Mouse (Mus musculus) MEL (cell line): Measurements from ENCODE around the gene Hist1h2bh. TPM values are rescaled to one million over a fixed set of nuclear protein-coding genes. Genes with fewer than 3 reads are reported as not detected.

Experiments used
- DNase-seq: peaks from one replicate; pipeline ENCODE4 v3.0.0; 2011; ENCODE audit warnings: low read depth, low spot score
- H3K27ac ChIP-seq: 2 replicates; pipeline ENCODE4 v1.5.1; 2012; ENCODE audit warnings: low read depth, mild to moderate bottlenecking, control low read depth, low read length, moderate library complexity; ENCODE audit not compliant: control insufficient read depth
- H3K27me3 ChIP-seq, 2 experiments: fragments of 150-350 bp in 1 of 2; sonication (generic) in 1 of 2; 2 replicates each; pipeline ENCODE4 v1.6.1; 2012; ENCODE audit warnings: low read length in 2 of 2, mild to moderate bottlenecking in 2 of 2, improper control_type of control experiment in 1 of 2, moderate library complexity in 1 of 2; ENCODE audit not compliant: insufficient read depth in 2 of 2, control insufficient read depth in 1 of 2
- H3K36me3 ChIP-seq, 2 experiments: 2 replicates each; pipeline ENCODE4 v1.6.1; 2012 to 2014; ENCODE audit warnings: low read length in 2 of 2, improper control_type of control experiment in 1 of 2, inconsistent platforms in 1 of 2, mild to moderate bottlenecking in 1 of 2; ENCODE audit not compliant: insufficient read depth in 2 of 2, control insufficient read depth in 1 of 2
- H3K4me1 ChIP-seq, 2 experiments: fragments of 150-350 bp in 1 of 2; sonication (generic) in 1 of 2; 2 replicates each; pipeline ENCODE4 v1.6.1; 2012; ENCODE audit warnings: low read length in 2 of 2, improper control_type of control experiment in 1 of 2, mild to moderate bottlenecking in 1 of 2; ENCODE audit not compliant: insufficient read depth in 2 of 2, control insufficient read depth in 1 of 2
- H3K4me3 ChIP-seq, 2 experiments: fragments of 150-350 bp in 1 of 2; sonication (generic) in 1 of 2; 2 replicates each; pipeline ENCODE4 v1.5.1; 2012; ENCODE audit warnings: low read depth in 2 of 2, low read length in 2 of 2, mild to moderate bottlenecking in 2 of 2, moderate library complexity in 2 of 2, control low read depth in 1 of 2, improper control_type of control experiment in 1 of 2; ENCODE audit not compliant: control insufficient read depth in 1 of 2, insufficient read depth in 1 of 2
- H3K79me2 ChIP-seq: 2 replicates; pipeline ENCODE4 v1.6.1; 2012; ENCODE audit warnings: mild to moderate bottlenecking, low read length, moderate library complexity; ENCODE audit not compliant: control insufficient read depth, poor library complexity, insufficient read depth
- H3K9ac ChIP-seq: 2 replicates; pipeline ENCODE4 v1.6.1; 2012; ENCODE audit warnings: low read depth, mild to moderate bottlenecking, control low read depth, low read length, moderate library complexity; ENCODE audit not compliant: control insufficient read depth, poor library complexity, severe bottlenecking
- H3K9me3 ChIP-seq: fragments of 150-350 bp; sonication (generic); replicated peaks from 2 replicates; pipeline ENCODE4 v1.6.1; 2012; ENCODE audit warnings: mild to moderate bottlenecking, low read length, improper control_type of control experiment, moderate library complexity; ENCODE audit not compliant: insufficient read depth
- BHLHE40 ChIP-seq: IDR thresholded peaks from 2 replicates; pipeline ENCODE4 v1.6.1; 2012; ENCODE audit warnings: low read depth, mild to moderate bottlenecking, inconsistent platforms, low read length, improper control_type of control experiment, borderline replicate concordance
- CHD1 ChIP-seq: IDR thresholded peaks from 2 replicates; pipeline ENCODE4 v1.6.1; 2012; ENCODE audit warnings: low read depth, mild to moderate bottlenecking, inconsistent platforms, low read length, improper control_type of control experiment
- CTCF ChIP-seq, 3 experiments: IDR thresholded peaks in 2 of 3; conservative IDR thresholded peaks in 1 of 3; 2 replicates each; pipeline ENCODE4 v1.5.1; 2011 to 2012; ENCODE audit warnings: low read length in 3 of 3, low read depth in 2 of 3, mild to moderate bottlenecking in 2 of 3, improper control_type of control experiment in 1 of 3, inconsistent platforms in 1 of 3, mixed read lengths in 1 of 3, moderate library complexity in 1 of 3; ENCODE audit not compliant: control insufficient read depth in 1 of 3, insufficient read depth in 1 of 3, poor library complexity in 1 of 3, severe bottlenecking in 1 of 3
- ELF1 ChIP-seq: IDR thresholded peaks from 2 replicates; pipeline ENCODE4 v1.6.1; 2014; ENCODE audit warnings: low read depth, mild to moderate bottlenecking, inconsistent platforms, low read length, improper control_type of control experiment, moderate library complexity
- GATA1 ChIP-seq: IDR thresholded peaks from 2 replicates; pipeline ENCODE4 v1.6.1; 2011; ENCODE audit warnings: low read depth, low read length, improper control_type of control experiment
- JUND ChIP-seq: IDR thresholded peaks from 2 replicates; pipeline ENCODE4 v1.6.1; 2011; ENCODE audit warnings: low read depth, mild to moderate bottlenecking, improper control_type of control experiment, low read length
- MAX ChIP-seq: IDR thresholded peaks from 2 replicates; pipeline ENCODE4 v1.6.1; 2011; ENCODE audit warnings: low read length, improper control_type of control experiment
- MAZ ChIP-seq: IDR thresholded peaks from 2 replicates; pipeline ENCODE4 v1.6.1; 2012; ENCODE audit warnings: low read depth, mild to moderate bottlenecking, inconsistent platforms, low read length, improper control_type of control experiment
- MYB ChIP-seq: IDR thresholded peaks from 2 replicates; pipeline ENCODE4 v1.6.1; 2011; ENCODE audit warnings: mild to moderate bottlenecking, low read depth, low read length, improper control_type of control experiment
- NRF1 ChIP-seq: IDR thresholded peaks from 2 replicates; pipeline ENCODE4 v1.6.1; 2014; ENCODE audit warnings: low read depth, mild to moderate bottlenecking, inconsistent platforms, low read length, improper control_type of control experiment, moderate library complexity; ENCODE audit not compliant: poor library complexity, insufficient read depth, severe bottlenecking
- POLR2A ChIP-seq, 2 experiments: IDR thresholded peaks; 2 replicates each; pipeline ENCODE4 v1.6.1; 2011 to 2012; ENCODE audit warnings: low read length in 2 of 2, mild to moderate bottlenecking in 2 of 2, control low read depth in 1 of 2, improper control_type of control experiment in 1 of 2, low read depth in 1 of 2, moderate library complexity in 1 of 2; ENCODE audit not compliant: control insufficient read depth in 1 of 2, insufficient read depth in 1 of 2, poor library complexity in 1 of 2
- POLR2AphosphoS5 ChIP-seq: IDR thresholded peaks from 2 replicates; pipeline ENCODE4 v1.6.1; 2012; ENCODE audit warnings: low read depth, borderline replicate concordance, mild to moderate bottlenecking, inconsistent platforms, low read length, moderate library complexity, mixed read lengths
- RAD21 ChIP-seq: IDR thresholded peaks from 2 replicates; pipeline ENCODE4 v1.6.1; 2011; ENCODE audit warnings: mild to moderate bottlenecking, low read depth, low read length, improper control_type of control experiment
- SIN3A ChIP-seq: IDR thresholded peaks from 2 replicates; pipeline ENCODE4 v1.6.1; 2012; ENCODE audit warnings: low read length, improper control_type of control experiment, inconsistent platforms
- TAL1 ChIP-seq: IDR thresholded peaks from 2 replicates; pipeline ENCODE4 v1.6.1; 2012; ENCODE audit warnings: mild to moderate bottlenecking, inconsistent platforms, low read length, moderate library complexity, mixed read lengths
- TBP ChIP-seq: IDR thresholded peaks from 2 replicates; pipeline ENCODE4 v1.8.0; 2011; ENCODE audit warnings: low read depth, low read length, improper control_type of control experiment
- UBTF ChIP-seq: IDR thresholded peaks from 2 replicates; pipeline ENCODE4 v1.6.1; 2012; ENCODE audit warnings: low read depth, mild to moderate bottlenecking, inconsistent platforms, low read length, improper control_type of control experiment, moderate library complexity, borderline replicate concordance; ENCODE audit not compliant: insufficient read depth
- USF1 ChIP-seq: IDR thresholded peaks from 2 replicates; pipeline ENCODE4 v1.6.1; 2014; ENCODE audit warnings: low read depth, mild to moderate bottlenecking, inconsistent platforms, low read length, improper control_type of control experiment, moderate library complexity
- USF2 ChIP-seq, 2 experiments: IDR thresholded peaks; 2 replicates each; pipeline ENCODE4 v1.6.1; 2011 to 2012; ENCODE audit warnings: improper control_type of control experiment in 2 of 2, low read length in 2 of 2, borderline replicate concordance in 1 of 2, inconsistent platforms in 1 of 2, low read depth in 1 of 2, mild to moderate bottlenecking in 1 of 2; ENCODE audit not compliant: insufficient read depth in 1 of 2
- ZKSCAN1 ChIP-seq: IDR thresholded peaks from 2 replicates; pipeline ENCODE4 v1.6.1; 2012; ENCODE audit warnings: low read depth, mild to moderate bottlenecking, inconsistent platforms, low read length, improper control_type of control experiment, moderate library complexity
- ZNF384 ChIP-seq: IDR thresholded peaks from 2 replicates; pipeline ENCODE4 v1.6.1; 2012; ENCODE audit warnings: low read depth, mild to moderate bottlenecking, inconsistent platforms, low read length, improper control_type of control experiment
- polyA plus RNA-seq, 2 experiments: library from polyadenylated mRNA; stranded (reverse) in 1 of 2; unstranded in 1 of 2; fragments of >175 nt in 1 of 2; fragments of >200 nt in 1 of 2; gene quantifications; 2 replicates each; pipeline versions ENCODE4 v1.2.1 to v1.2.4; 2012; ENCODE audit warnings: low replicate concordance in 2 of 2, low read depth in 1 of 2; ENCODE audit not compliant: insufficient read length in 2 of 2, insufficient read depth in 1 of 2, missing spikeins in 1 of 2
- total RNA-seq: library from RNA; depleted of rRNA; stranded (reverse); fragments of 300-350 nt; gene quantifications from 2 replicates; pipeline ENCODE4 v1.2.3, GENCODE M21; 2012

The Hist1h2bh gene
- total and polyA plus RNA-seq, 3 experiments, result 0.70 to 275 TPM; not detected in 1

DNA sequence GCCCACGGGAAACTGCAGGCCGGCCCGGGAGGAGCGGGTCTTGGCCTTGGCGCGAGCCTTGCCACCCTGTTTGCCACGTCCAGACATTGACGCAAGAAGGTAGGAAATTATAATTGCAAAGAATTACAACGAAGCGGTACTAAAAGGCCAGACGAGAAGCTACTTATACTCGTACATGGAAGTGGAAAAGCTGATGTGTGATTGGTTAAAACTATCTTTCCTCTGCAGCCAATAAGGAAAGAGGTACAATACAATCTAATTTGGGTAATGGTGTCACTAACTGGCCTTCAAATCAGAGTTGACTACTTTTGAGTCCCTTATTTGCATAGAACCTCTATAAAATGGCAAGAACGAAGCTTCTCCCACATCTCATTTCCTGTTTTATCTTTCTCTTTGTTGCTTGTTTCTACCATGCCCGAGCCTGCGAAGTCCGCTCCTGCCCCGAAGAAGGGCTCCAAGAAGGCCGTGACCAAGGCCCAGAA lies 27.9 kb upstream of the Hist1h2bh start, which contains the start of the genes Hist1h2ae and Hist1h2bg:
Gene Hist1h2ae (minus strand): TSS at position 199 of the 482 bp plus-strand sequence.
Gene Hist1h2bg (plus strand): TSS at position 375 of the 482 bp plus-strand sequence.
- Histone ChIP-seq H3K79me2 (peaks cover 3% of the 10 kb centered on the region; the same call in 1 of the 2 replicates), H3K27ac (peak within 1 kb of the TSS; percentile 98), H3K9me3 (no peaks in the 10 kb centered on the region), H3K36me3 (peaks cover 0 to 21% of the 10 kb centered on the region in 2 experiments; a peak in 2 of 4 replicates), H3K27me3 (no peaks in the 10 kb centered on the region), H3K9ac (peak within 1 kb of the TSS; percentile 99), H3K4me1 (no peaks in the 10 kb centered on the region; a peak in 1 of 4 replicates), H3K4me3 (peak within 1 kb of the TSS; percentile 4 to 42)
- DNase-seq, result peak; percentile 97
- TF ChIP-seq ZNF384 (no peak), MAX (no peak), CTCF (IDR thresholded peaks at IDR 0.05 in 2 of 3, conservative IDR thresholded peaks at IDR 0.05 in 1 of 3; ENCODE audit: control insufficient read depth in 1 of 3, insufficient read depth in 1 of 3, low read depth in 2 of 3, low read length in 3 of 3, poor library complexity in 1 of 3, severe bottlenecking in 1 of 3) (no peak), NRF1 (no peak), GATA1 (no peak), USF1 (no peak), USF2 (IDR thresholded peaks at IDR 0.05; ENCODE audit: borderline replicate concordance in 1 of 2, insufficient read depth in 1 of 2, low read depth in 1 of 2, low read length in 2 of 2) (no peak), TAL1 (no peak), MAZ (no peak), POLR2AphosphoS5 (peak; percentile 95; the same call in 1 of the 2 replicates), UBTF (no peak; the same call in 1 of the 2 replicates), SIN3A (no peak), RAD21 (no peak), POLR2A (IDR thresholded peaks at IDR 0.05; ENCODE audit: control insufficient read depth in 1 of 2, insufficient read depth in 1 of 2, low read depth in 1 of 2, low read length in 2 of 2, poor library complexity in 1 of 2) (peak; percentile 11 to 80; a peak in 1 of 4 replicates), MYB (no peak), JUND (no peak), ZKSCAN1 (no peak), ELF1 (no peak), BHLHE40 (no peak), CHD1 (no peak), TBP (peak; percentile 99)
